Mouse (Mus musculus) brain, embryonic 14.5 days (tissue): Measurements from ENCODE around the gene Synpr.

Experiments used
- CTCF ChIP-seq: fragments of 200-500 bp; IDR thresholded peaks from 2 replicates; pipeline ENCODE4 v1.5.1; 2012; ENCODE audit warnings: inconsistent platforms, mild to moderate bottlenecking, moderate library complexity, borderline replicate concordance; ENCODE audit not compliant: insufficient read depth, insufficient read length; ENCODE audit errors: extremely low read depth
- POLR2A ChIP-seq: fragments of 200-500 bp; IDR thresholded peaks from 2 replicates; pipeline ENCODE4 v1.6.1; 2012; ENCODE audit warnings: mild to moderate bottlenecking, inconsistent platforms, borderline replicate concordance; ENCODE audit not compliant: poor library complexity, insufficient read depth, insufficient read length, severe bottlenecking; ENCODE audit errors: extremely low read depth

DNA sequence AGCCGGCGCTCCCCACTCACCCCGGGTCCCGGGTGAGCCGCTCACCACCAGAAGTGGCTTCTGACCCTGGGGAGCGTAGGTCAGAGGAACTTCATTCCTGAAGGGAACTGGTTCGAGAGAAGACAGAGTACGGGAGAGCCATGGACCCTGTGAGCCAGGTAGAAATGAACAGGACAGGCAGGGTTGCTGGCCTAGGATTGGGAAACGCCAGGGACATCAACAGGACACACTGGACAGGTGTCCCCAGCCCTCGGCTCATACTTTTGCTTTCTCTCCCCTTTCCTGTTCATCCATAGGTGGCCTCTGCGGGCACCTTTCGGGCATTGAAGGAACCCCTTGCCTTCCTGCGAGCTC is 242 bp downstream of the Synpr start:
- TF ChIP-seq CTCF (no peak), POLR2A (no peak)
